Mouse (Mus musculus): Measurements from ENCODE around the gene Tmem255a. TPM values are rescaled to one million over a fixed set of nuclear protein-coding genes. Genes with fewer than 3 reads are reported as not detected.
A peak's percentile ranks its signal among the peaks of the same experiment; 100 is the strongest.

The Tmem255a gene
- under 1 TPM; 0.49 to 0.75 TPM for total RNA-seq (2021)
- long read RNA-seq, experiment 1 = 0 reads
- long read RNA-seq, experiment 2, partial matches to known transcripts = 1 of 3 reads
- long read RNA-seq, experiment 2, other reads (novel, unspliced or antisense) = 1 of 3 reads

DNA sequence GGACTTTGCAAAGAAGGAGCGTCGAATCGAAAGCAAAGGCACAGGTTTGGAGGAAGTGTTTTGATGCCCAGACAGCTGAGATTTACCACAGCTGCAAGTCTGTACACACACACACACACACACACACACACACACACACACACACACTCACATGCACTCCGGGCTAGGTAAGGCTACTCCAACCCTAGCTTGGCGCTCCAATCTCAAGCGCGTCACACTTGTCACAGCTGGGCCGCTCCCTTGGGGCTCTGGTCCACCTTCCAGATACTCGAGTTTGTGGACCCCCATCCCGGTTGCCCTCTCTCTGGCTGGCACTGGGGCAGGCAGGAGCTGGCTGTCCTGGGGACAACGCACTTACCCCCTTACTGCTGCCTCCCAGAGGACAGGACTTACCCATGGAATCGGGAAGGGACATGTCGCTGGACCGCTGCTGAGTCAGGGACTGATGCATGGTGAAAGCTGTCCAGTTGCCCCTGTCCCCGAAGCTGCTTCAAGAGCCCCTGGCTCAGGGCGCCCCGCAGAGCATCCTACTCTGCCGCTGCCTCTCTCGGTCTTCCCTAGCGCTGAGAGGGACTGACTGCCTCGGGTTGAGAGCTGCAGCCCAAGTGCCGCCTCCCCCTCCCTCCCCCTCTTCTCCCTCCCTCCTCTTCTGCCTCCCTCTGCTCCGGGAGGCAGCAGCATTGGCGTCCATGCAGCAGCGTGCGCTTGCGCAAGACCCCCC, at the start of gene Tmem255a:
Tmem255a (minus strand) TSS at position 589 of the 721 bp plus-strand sequence.
- DNase-seq = peak; percentile 34

DNA sequence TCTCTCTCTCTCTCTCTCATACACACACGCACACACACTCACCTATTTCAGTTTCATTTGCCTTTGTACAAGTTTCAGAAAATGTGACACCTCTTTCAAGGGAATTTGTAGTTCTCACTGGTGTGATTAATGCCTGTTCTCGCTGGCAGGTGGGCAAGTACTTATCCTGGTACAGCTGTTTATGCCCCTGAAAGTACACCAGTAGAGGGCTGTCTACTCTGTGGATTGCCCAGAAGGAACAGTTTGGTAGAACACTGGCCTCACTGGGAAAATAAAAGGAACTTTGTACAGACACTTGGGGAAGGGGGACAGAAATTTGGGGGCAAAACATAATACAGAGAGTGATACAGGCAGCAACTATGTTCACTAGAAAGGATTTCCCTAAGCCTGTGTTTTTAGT, 7.4 kb upstream of the Tmem255a start:
- DNase-seq = no peak

DNA sequence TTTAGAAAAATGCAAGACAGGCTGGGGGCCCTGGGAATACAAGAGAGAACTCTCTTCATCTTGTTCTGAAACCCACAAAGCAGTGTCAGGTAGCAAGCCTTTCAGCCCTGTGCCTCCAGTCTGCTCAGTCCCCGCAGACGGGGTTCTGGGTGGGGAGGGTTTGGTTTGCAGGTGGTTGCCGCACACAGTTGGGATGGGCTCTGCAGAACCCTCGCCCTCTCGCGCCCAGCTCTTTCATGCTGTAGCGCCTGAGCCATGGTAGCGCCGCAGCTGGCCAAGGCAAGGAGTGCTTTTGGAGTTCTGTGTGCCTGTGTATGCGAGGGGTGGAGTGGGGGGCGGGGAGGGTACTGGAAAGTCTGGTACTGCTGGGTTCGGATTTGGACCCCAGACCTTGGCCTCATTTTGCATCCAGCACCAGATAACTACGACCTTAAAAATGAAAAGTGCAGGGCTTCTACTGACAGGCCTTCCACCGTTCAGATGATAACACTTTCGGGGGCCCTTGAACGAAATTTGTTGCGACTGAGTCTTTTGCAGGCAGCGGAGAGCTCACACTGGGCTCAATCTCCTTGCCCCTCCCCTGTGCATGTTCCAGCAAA, 1.8 kb downstream of the Tmem255a start:
- no peak for DNase-seq

DNA sequence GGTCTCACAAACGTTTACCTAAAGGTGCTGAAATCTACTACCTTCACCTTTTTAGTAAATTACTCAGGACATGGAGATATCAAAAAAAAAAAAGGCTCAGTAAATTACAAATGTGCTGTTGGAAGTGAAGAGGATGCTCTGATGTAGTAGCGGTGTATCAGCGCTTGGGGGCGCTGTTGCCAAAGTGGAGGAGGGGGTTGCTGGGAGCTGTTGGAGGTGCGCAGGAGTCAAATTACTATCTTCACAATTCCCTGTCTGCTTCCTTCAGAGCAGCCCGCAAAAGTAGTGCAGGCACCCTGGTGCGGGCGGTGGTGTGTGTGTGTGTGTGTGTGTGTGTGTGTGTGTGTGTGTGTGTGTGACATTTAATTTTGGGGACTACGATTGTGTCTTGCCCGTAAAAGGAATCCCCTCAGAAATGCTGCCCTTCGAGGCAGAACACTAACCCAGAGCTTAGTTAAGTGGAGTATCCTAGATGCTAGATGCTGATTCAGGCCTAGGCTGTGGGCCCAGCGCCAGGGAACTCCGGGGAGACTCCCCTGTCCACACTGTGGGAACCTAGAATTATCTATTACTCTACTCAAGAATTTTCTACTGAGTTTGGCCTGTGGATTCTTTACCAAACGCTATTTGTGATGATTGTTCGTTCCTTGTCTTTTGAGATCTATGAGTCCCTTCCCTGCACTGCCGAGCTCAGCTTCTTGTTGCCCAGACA, 2.4 kb downstream of the Tmem255a start:
- DNase-seq = no peak

DNA sequence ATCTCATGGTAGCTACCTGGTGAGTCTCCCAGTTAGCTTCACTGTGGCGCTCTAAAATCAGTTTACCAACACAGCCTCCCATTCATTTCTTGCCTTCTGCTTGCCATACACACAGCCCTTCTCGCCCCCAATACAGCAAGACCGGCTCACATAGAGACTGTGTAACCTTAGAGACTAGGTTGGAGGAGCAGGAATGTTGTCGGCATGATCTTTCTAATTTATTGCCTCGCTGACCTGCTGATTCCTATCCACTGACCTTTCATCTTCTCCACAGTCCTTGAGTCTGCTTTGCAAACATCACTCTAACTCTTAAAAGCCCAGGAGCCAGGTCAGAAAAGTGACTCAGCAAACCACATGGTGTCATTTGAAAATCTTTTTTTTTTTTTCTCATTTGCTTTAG, 4.6 kb downstream of the Tmem255a start:
- no peak for DNase-seq

DNA sequence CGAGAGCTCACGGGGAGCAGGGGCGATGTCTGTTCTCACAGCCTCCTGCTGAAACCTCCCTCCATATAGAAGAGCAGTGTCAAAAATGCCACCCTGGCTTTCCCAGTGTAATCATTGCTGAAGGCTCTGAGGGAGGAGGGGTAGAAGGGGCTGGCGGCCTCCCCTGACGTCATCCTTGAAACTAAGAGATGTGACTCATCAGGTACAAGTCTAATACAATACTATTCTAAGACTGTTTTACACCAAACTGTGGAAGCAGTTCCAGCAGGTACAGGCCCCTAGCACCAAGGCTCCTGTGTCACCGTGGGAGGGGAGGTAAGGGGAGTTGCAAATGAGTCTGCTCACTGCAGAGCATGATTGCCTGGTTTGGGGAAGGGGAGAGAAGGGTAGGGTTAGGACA, 5.1 kb downstream of the Tmem255a start:
- DNase-seq = no peak

DNA sequence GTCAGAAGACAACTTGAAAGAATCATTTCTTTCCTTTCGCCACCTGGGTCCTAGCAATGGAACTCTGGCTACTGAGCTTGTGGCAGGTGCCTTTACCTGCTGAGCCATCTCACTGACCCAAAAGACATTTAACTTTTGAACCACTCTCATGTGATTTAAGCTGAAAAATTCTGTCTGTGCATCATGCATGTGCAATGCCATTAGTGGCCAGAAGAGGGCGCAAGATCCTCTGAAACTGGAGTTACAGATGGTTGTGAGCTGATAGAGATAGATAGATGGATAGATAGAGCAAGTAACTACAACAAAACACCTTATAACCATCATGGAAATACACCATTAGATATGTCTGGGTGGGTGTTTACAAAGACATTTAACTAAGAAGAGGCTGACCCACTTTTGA, 14.5 kb downstream of the Tmem255a start:
- no peak for DNase-seq

DNA sequence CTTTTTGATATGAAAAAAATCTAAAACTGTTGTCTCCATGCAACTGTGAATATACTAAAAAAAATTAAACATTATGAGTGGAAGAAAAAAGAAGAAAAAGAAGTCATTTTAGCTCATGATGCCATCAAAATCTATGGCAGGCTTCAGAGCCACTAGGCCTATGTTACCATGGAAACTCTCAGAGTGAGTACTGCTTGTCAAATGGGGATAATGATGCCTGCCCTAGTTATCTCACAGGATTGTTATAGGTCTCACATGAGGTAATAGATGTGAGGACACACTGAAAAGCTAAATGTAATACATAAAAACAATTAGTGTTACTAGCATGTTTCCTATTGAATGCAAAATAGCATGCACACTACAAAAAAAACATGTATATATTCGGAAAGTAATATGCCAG, 22.4 kb downstream of the Tmem255a start:
- DNase-seq = no peak

DNA sequence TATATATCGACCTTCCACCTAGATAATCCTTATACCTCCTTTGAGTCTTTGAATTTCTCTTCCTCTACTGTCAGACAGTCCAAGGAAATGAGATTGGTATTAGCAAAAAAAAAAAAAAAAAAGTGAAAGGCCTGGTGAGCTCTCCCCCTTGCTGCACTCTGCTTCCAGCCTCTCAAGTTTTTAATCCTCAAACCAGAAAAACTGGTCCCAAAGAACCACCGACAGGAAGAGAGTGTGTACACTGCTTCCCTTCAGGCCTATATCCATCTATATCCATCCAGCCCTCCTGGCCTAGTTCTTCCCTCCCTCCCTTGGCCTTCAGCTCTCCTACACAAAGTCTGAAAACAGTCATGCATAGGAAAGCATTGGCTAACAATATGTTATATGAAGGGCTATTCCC, 29.5 kb downstream of the Tmem255a start:
- no peak for DNase-seq

DNA sequence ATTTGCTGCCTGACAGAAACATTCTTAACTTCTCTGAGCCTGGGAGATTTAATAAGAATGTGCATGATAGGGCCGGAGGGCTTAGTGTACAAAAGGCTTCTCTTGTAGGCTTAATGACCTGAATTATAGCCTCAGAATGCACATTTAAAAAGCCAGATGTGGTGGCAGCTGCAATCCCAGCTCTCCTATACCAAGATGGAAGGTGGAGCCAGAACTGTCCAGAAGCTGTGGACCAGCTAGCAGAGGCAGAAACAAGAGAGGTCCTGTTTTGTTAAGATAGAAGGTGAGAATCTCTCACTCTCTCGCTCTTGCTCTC, 34.6 kb downstream of the Tmem255a start:
- no peak for DNase-seq

DNA sequence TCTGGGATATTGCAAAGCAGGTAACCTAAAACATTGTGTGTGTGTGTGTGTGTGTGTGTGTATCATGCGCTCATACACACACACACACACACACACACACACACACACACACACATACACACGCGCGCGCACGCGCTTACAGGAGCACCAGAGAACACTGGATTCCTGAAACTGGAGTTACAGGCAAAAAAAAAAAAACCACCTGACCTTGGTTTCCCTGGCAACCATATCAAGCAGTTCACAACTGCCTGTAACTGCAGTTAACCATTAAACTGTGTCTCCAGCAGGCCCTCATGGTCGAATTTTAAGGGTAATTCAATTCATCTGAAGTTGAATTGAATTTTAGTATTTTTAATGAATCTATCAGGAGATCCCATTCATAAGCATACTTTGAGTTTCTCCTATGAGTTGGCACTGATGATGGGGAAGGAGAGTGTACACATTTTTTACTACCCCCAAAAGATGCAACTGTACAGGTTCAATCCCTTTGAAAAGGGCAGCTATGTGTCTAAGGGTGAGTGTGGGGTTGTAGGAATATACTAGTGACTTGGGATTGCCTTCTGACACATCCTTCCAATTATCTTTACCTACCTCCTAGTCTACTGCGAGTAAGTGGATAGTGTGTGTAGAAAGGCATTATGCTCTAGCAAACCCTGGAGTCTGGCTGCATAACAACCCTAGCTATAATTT, 35.1 kb downstream of the Tmem255a start:
- DNase-seq = no peak

DNA sequence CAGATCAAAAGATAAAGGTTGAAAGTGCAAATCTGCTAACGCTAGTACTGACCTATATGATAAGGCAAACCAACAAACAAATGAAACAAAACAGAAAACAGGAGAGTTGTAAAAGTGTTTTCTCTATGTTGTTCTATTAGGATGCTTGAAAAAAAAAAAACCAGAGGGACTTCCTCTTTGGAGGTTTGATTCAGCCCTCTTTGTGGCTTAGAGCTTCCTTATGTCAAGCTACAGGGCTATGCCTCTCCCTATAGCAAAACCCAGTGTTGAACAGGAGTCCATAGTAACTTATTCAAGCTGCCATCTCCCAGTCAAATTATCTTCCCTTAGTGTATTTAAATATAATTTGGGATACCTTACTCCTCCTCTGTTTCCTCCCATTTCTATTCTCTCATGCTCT, 44.8 kb downstream of the Tmem255a start:
- DNase-seq = no peak

DNA sequence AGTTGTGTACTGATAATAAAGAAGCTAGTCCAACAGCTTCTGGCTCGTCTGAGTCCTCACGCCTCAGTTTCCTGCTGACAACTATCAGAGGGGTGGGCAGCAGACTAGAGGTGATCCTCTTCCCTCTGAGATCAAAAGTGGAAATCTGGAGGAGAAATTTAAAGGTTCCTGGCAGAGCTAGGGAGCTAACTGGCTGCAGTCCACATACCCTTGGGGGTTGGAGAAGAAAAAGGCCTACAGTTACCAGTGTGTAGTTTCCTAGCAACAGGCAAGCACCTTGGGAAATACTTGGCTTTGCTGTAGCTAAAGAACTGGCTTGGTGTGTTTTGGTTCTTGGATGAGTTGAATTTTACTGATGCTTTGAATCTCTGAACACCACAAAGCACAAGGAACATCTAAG, 50.4 kb downstream of the Tmem255a start:
- no peak for DNase-seq

DNA sequence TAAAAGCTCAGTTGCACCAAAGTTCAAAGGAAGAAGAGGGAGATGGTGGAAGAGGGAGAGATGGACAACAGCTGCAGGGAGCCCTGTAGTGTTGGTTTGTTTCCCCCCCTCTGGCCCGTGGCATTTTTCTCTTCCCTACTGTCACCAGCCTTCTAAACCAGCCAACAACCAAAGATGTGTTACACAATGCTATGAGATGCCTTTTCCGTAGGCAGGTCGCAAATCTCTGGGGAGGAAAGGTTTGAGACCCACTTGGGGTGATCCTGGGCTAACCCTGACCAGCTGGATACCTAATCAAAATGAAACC, 61.8 kb downstream of the Tmem255a start:
- DNase-seq = no peak

DNA sequence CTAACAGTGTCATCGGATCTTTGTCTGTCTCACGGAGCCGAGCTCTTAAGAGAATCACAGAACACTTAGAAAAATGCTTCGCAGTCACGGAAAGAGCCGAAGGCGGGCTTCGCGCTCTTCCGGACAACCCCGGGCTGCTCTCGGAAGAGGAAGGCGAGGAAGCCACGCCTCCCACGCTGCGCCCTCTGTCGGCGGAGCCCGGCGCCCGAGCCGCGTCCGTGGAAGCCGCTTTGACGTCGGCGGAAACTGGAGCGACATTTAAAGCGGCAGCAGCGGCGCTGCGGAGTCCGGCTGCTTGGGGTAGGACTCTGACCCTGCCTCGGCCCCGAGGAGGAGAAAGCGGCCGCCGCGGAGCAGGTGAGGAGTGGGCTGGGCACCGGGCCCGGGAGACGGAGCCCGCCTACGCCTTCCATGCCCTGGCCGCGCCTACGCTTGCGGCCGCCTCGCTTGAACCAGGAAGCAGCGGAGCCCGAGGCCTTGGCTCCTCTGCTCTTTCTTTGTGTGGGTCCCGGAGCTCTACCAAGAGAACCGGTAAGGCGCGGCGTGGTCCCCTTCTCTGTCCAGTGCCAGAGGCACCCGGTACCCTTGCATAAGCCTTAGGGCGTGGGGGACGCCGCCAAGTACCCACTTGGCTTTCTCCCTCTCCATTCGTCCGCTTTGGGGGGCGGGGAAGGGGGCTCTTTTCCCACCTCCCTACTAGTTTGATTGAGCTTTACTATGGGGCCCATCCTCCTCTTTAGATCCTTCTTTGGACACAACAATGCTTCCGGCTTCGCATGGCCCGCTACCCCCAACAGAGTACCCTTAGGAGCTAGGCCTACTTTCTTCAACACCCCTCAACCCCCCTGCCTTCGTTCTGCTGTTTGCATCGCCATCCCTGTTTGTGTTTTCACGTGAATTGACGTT, 62.4 kb downstream of the Tmem255a start, which contains the start of gene Zbtb33:
Zbtb33 (plus strand) TSS at position 242 of the 906 bp plus-strand sequence.
- peak; percentile 81 for DNase-seq

DNA sequence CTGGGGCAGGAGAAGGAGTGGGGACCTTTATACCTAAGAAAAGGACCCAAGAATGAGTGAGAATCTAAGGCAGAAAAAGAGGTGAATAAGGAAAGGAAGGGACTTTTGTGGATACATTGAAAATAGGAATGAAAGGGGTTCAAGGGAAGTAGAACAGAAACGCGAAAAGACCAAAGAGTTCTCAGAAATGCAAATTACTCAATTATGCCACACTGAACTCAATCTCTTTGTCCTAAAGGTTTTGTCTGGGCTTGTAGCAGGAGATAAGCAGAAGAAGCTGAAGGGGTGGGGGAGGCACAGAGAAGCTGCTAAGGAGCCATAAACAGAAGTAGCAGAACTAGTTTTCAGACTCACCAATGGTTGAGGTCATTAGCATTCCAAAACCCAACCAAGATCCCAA, 66.7 kb downstream of the Tmem255a start:
- DNase-seq = no peak

DNA sequence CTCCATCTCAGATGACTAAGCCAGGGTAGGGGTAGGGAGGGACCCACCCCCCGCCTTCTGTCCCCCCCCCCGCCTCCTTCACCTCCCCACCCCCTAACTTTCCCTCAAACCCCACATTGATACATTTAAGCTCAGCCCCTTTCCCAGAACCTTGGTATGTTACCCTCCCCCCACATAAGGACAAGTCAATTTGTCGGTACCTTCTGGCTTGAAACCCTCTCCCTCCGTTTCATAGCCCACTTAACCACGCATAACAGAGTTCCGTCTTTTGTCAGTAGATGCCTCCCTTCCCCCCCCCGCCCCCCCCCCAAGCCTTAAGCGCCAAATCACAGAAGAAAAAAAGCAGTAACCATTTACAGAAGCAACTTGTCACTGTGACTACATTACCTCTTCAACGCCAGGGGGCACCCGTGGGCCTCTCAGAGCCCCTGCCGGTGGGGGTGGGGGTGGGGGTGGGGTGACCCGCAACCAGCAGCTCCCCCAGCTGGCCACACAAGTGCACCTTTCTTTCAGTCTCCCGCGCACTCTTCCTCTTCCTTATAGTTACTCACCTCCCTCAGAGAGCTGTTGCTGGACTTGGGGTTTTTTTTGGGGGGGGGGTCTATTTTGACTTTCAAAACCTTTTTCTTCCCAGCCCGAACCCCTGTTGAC, 70.5 kb downstream of the Tmem255a start:
- DNase-seq = peak; percentile 21

DNA sequence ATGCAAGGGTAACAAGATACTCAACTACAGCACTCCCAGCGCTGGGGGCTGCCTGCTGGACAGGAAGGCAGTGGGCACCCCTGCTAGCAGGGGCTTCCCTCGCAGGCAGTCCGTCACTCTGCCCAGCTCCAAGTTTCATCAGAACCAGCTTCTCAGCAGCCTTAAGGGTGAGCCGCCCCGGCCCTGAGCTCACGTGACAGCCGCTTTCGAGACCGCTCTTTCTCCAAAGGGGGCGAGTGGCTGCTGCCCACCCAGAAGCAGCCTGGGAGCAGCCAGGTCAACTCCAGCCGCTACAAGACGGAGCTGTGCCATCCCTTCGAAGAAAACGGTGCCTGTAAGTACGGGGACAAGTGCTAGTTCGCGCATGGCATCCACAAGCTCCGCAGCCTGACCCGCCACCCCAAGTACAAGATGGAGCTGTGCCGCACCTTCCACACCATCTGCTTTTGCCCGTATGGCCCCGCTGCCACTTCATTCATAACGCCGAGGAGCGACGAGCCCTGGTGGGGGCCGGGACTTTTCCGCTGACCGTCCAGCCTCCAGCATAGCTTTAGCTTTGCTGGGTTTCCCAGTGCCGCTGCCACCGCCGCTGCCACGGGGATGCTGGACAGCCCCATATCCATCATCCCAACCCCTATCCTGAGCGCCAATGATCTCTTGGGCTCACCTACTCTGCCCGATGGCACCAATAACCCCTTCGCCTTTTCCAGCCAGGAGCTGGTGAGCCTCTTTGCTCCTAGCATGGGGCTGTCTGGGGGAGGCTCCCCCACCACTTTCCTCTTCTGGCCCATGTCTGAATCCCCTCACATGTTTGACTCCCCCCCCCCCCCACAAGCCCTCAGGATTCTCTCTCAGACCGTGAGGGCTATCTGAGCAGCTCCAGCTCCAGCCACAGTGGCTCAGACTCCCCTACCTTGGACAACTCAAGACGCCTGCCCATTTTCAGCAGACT, 71.3 kb downstream of the Tmem255a start:
- no peak for DNase-seq

DNA sequence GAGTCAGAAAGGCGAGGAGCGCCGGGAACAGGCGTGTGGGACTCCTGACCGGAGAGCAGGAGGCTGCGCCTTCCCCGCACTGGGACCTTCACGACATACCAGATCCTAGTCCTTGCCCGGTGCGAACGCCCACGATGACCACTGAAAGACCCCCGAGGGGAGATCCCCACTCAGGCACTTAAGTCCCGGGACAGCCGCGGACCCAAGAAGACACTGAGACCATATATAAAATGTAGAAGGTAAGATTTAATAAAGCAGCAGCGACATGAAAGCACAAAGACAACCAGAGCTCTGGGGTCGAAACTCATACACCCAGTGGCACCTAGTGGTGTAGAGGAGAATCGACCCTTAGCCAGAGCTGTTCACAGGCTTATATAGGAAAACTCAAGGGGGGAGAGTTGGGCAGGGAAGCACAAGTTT, 72.3 kb downstream of the Tmem255a start:
- DNase-seq = peak; percentile 18

DNA sequence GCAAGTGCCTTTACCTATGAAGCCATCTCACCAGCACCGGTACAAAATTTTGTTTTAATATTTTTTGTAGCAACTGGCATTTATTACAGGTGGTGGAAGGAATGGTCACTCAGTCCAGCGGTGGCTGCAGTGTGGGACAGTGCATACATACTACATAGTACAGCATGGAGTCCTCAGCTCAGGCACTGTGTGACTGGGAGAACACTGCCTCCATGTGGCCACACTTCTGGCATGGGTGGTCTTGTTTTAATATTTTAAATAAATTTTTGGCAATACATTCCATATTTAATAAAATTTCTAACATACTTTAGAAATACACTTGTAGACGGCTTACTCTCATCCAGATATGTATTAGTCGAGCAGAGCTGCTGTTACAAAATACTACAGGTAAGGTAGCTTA, 85.6 kb downstream of the Tmem255a start:
- DNase-seq = no peak
